Mouse (Mus musculus): Measurements from ENCODE around the gene Thra.

Thra gene

DNA sequence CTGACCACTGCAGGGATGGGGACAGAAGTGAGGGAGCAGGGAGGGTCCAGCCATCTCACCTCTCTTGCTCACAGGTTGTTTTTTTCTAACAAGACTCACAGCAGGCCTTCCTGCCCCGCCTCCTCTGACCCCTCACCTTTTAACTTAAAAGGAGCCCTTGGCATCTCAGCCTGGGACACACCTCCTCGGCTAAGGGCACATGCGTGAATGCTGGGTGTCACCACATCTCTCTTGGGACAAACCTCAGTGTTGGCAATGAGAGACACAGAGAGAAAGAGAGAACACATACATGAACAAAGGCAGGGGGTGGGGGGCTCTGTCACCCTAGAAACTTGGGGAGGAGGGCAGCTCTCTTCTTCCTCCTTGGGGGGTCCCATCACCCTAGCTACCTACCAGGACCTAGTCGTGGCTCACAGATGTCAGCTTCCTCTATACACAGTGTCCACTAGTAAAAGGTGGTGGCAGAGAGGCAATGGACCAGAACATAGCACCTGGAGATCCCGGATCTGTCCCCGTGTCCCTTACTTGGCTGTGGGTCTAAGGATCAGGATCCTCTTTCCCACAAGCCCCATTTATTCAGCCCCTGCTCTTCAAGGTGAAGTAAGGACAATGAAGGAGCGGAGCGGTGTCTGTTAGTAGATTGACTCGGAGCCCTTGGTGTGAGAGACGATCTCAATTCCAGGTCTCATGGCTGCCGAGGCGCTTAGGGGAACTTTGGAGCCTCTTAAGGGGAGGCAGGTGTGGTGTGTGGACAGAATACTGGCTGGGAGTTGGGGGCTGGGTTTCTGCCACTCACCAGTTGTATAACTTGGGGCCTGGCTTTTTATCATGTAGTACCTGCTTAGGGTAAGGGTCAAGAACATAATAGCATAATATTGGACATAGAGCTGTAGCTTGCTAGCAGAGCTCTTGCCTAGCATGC lies 5.8 kb downstream of the Thra start:
- no peak for DNase-seq (ENCODE audit: low read depth, low spot score)

DNA sequence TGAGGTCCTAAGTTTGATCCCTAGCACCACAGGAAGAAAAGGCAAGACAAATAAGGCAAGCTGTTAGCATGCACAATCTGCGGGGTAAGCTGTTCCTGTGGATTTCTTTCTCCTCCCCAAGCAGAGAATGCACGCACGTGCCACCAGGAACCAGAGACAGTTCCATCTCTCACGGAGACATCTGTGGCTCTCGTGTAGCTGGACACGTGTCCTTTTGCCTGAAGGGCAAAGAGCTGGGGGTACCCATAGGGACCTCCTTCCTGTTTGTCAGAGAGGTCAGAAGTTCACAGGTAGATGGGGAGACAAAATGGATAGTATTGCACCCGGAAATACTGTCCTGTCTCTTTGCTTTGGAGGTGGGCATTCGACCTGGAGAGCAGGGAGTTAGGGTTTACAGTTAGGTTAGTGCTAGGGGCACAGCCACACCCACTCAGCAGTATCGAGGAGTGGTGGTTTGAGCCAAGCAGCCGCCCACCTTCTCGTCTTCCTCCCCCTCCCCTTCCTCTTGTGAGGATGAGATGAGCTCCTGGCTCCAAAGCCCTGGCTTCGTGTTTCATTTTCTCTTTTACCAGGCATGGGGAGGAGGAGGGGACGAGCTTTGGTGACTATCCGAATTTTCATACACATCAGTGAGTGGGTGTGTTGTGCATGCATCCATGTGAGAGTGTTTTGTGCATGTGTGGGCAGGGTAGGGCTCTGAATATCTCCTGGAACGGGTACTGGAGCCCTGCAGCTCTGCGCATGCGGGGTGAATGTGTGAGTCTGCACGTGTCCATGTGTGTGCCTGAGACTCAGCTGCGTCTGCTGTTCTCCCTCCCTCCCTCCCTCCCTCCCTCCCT lies 6.6 kb downstream of the Thra start:
- DNase-seq (ENCODE audit: low read depth, low spot score), result no peak

DNA sequence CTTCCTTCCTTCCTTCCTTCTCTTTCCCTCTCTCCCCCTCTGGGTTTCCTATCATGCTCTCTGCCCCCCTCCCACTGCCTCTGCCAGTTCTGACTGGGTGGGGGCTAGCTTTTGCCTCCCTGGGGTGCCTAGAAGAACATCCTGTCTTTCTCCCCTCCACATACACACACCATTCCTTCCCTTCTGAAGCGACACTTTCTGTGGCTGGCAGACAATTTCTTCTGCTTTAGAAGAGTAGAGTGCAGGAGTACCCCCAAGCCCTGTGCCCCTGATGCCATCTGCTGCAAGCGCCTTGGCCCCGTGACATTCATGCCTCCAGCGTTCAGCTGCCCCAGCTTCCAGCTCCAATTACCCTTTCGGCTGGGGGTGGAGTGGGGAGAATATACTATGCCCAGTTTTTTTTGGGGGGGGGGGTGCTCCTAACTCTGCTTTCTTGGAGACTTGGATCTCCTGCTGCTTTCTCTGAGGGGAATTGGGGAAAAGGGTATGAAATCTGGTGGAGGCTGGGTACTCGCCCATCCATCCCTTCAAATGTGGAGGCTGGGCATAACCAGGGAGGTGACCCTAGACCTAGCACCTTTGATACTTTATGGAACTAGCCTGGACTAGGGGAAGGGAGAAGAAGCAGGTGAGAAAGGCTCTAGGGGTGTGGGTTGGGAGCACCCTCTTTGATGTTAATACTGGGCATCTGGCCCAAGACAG lies 7.5 kb downstream of the Thra start:
- no peak for DNase-seq (ENCODE audit: low read depth, low spot score)

DNA sequence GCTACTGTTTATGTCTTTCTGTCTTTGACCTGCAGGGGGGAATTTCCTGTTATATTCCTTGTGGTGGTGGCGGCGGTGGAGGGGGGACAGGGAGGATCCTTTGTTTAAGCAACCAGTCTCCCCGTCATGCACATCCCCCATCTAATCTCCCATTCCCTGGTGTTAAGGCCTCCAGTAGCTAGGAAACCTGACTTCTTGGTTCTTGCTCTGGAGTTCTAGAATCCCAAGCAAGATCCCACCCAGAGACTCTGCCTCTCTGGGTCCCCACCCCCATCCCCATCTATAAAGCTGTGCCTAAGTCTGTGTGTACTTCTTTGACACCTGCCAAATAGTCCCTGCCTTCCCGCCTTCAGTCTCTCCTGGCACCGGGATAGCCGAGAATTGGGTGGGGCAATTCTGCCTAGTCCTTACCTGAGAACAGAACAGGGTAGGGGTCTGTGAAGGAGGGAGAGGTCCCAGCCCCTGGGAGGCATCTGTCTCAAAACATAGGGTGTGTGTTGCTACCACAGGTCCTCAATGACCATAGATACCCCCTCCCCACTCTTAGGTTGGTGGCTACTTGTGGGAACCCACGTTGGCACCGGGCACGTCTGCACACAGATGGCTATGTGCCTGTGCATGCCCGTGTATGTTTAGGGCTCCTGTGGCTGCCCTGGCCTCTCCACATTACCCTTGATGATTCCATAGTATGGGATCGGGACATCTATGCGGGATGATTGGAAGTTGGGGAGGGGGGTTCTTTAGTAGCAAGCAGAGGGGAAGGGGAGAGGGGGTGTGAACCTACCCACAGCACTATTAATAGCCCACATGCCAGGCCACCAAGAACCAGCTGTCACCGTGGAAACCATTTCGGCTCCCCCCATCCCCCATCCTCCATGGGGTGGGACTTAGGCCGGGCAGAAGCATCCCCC lies 8.3 kb downstream of the Thra start:
- no peak for DNase-seq (ENCODE audit: low read depth, low spot score)

DNA sequence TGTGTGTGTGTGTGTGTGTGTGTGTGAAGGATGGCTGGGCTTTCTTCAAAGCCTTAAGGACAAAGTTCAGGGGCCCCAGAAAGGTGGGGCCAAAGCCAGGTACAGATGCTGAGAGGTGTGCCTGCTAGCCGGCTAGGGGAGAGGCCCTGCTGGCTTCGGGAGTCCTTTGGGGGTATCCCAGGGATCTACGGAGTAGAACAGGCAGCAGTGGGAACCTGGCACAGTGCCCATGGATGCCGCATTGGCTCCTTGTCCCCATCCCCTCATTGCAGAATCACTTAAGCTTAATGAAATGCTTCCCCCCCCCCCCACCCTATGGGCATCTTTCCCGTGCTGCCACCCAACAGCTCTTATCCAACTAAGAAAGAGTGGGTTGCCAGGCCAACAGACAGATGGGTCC lies 9.3 kb downstream of the Thra start:
- no peak for DNase-seq (ENCODE audit: low read depth, low spot score)

DNA sequence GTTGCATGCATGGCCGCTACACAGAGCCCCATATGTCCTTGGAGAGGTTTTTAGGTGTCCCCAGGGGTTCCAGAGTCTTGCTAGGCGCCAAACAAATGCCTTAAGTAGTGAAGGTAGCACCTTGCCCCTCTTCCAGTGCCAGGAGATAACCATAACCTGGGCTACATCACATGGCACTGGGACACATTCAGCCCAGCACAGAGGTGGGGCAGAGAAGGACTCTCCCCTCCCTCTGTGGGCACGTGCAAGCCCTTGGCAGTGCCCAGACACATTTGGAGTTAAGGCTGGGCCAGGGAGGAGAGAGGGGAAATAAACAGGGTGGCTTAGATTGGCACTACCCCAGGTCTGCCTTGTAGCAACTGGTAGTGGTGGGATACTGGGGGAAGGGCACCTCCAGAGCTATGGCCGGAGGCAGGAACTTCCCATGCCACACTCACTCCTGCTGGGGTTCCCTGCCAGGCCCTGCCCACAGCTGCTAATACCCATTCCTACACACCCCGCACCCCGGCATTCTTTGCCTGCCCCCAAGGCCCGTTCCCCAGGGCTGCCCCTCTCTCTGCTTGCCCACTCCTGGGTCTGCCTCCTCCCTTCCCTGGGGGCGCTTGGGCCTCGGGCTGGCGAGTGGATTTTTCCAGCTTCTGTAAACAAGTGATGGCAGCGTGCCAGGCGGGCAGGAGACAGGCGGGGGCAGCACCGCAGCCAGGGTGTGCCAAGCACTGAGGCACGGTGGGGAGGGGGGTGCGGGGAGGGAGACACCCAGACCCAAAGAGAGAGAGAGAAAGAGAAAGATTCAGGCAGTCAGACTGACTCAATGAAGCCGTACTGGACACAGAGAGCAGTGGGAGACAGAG lies 10.1 kb downstream of the Thra start:
- DNase-seq (ENCODE audit: low read depth, low spot score), result no peak

DNA sequence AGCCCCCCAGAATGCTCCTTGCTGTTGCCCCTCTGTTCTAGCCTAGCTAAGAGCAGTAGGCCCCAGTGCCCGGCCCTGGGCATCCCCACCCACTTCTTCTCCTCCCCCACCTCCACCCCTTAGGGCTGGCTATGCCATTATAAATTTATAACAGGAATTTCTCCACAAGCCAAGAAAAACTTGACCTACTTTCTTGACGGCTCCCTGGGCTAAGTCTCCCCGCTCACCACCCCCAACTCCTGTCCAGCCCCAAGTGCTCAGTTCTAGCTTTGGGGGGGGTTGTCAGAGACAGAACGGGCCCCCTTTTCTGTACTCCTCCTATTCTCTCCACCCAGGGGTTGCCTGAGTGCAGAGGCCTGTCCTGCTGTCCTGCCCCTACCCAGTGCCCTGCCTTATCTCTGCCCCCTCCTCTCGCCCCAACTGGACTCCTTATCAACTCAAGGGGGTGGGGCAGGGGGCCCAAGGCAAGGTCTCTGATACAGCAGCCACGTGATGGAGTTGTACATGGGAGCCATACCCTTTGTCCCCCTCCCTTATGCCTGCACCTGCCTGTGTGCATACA lies 10.9 kb downstream of the Thra start:
- no peak for DNase-seq (ENCODE audit: low read depth, low spot score)

DNA sequence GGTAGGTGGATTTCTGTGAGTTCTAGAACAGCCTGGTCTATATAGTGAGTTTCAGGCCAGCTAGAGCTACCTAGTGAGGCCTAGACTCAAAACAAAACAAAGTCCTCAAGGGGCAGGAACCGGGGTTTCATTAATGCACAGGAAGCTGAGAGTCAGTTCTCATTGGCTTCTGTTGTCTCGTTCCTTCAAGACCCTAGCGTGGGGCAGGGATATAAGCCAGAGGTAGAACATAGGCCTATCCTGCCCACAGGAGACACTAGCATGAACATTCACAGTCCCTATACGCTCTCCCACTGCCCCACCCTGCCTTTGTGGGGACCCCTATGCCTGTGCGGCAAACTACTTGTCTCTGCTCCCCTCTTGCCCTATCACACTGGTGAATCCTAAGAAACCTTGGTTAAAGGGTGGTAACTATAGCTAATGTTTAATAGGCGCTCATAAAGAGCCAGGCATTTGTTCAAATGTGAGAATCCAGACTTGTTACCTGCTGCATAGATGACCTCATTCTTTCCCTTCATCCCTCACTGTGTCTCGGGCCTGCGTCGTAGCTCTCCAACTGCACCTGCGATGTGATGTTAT lies 12.2 kb downstream of the Thra start:
- DNase-seq (ENCODE audit: low read depth, low spot score), result no peak

DNA sequence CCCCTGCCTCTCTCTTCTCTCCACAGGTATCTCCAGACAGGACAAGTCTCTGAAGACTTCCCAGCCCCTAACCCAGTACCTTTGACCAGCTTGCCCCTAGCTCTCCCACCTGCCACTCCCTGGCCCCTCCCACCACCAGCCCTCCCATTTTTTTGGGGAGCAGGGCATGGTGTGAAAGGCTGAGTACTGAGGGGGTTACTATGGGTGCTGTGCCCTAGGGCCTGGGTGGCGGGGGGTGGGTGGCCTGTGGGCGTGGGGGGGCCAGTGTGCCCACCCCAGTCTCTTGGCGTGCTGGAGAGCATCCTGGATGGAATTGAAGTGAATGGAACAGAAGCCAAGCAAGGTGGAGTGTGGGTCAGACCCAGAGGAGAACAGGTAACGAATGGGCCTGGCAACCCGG lies 12.8 kb downstream of the Thra start:
- no peak for DNase-seq (ENCODE audit: low read depth, low spot score)

DNA sequence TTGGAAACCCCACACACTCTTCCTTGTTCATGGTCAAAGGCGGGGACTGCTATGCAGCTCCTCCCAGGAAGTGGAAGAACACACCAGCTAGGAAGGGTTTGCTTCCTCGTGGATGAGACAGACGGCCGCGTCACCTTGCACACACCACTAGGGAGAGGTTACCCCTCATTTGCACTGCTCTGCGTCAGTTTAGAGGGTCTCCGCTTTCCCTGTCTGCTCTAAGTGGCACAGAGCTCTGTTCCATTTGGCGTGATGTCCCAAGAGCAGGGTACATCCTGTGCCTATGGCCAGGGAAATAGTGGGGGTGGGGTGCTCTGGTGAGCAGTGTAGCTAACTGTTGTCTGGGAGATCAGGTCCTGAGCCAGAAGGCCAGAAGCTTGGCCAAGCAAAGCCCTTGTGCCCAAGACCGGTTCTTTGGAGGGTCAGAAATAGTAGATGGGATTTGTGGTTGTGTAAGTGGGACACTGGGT lies 13.7 kb downstream of the Thra start:
- no peak for DNase-seq (ENCODE audit: low read depth, low spot score)

DNA sequence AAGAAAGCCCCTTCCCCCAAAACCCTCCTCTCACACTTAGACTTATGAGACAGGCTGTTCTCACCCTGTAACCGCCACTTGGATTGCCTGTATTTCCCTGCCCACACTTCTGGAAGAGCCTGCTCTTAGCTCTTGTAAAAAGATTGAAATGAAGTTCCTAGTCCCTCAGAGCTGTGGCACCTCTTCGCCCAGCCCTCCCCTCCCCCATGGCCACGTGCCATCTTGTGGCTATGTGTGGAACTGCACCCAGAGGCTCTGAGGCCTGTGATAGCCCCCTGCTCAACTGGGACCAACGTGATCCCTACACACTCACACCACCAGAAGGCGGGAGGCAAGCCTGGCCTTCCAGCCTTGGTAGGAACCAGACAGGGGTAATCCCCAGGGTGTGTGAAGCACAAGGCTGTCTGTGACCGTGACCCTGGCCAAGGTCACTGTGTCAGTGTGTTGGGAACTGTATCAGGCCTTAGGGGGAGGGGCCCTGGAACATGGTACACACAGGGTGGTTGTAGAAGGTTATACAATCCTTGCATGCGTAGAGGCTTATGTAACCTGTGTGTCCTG lies 14.3 kb downstream of the Thra start:
- DNase-seq (ENCODE audit: low read depth, low spot score), result no peak

DNA sequence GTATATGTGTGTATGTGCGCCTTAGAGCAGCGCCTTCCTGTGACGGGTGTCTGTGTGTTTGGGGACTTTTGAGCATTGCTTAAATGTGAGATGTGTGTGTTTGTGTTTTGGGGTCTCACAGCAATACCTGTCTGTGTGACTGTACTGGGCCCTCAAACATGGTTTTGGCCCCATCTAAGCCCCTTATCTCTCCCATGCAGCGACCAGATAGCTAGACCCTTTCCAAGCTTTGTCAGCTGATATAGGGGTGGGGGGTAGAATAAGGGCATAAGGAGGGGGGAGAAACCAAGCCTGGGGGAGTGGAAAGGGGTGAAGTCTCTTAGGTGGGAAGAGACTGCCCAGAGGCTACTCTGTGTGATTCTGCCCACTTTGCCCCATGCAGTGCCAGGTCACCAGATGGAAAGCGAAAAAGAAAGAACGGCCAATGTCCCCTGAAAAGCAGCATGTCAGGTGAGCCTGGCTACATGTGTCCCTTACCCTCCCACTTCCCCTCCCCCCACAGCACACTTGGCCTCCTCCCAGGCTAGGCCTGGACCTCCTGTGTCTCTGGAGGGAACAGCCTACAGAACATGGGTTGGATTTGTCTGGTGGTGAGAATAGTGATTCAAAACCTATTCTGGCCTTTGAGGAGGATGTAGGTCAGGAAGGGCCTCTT lies 15.4 kb downstream of the Thra start:
- DNase-seq (ENCODE audit: low read depth, low spot score), result no peak

DNA sequence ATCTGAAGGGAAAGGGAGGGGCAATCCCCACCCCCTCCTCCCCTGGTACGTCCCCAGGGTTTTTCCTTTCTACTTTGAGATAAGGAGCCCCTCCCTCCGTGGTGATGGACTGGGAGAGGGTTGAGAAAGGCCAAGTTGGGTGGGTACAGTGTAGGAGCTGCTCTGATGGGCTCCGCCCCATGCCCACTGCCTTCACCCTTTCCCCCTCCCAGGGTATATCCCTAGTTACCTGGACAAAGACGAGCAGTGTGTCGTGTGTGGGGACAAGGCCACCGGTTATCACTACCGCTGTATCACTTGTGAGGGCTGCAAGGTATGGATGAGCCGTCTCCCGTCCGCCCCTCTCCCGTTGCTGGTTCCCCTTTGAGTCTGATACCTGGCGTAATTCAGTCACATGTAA lies 16.3 kb downstream of the Thra start:
- no peak for DNase-seq (ENCODE audit: low read depth, low spot score)

DNA sequence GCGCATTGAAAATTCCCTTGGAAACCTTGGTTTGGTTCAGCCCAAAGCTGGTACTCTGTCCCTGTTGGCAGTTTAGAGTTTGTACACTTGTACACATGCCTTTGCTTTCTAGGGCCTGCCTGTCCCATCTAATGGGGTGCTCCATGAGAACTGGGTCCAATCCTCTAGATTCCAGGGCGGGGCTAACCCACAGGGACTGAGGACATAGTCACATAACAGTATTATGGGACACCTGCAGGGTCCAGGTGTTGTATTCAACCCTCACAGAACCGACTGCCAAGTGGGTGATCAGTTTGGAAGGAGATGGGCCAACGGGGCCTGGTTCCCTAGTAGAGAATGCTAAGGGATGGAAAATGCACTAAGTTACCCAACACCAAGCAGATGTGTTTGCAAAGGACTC lies 21.5 kb downstream of the Thra start:
- DNase-seq (ENCODE audit: low read depth, low spot score), result no peak

DNA sequence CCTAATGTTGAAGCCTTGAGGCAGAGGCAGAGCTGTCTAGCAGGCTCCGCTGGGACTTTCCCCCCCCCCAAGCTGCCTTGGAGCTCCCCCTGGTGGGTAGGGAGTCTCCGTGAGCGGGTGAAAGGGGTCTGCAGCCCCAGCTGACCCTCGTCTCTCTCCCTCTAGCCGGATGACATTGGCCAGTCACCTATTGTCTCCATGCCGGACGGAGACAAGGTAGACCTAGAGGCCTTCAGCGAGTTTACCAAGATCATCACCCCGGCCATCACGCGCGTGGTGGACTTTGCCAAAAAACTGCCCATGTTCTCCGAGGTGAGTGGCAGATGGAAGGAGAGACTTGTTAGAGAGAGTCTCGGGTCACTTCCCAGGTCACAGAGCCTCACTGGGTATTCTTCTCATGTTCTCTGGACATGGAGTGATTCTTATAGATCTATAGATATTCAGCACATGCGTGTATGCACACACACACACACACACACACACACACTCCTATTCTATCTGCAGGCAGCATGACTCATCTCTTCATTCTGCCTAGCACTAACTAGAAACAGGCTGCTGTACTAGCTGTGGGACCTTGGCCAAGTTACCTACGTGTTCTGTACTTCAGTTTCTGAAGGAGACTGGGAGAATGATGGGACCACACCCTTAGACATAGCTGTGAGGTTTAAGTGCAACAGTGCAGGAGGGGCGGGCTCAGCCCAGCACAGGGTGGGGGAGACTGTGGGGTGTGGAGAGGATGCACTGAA lies 22.5 kb downstream of the Thra start:
- DNase-seq (ENCODE audit: low read depth, low spot score), result no peak

DNA sequence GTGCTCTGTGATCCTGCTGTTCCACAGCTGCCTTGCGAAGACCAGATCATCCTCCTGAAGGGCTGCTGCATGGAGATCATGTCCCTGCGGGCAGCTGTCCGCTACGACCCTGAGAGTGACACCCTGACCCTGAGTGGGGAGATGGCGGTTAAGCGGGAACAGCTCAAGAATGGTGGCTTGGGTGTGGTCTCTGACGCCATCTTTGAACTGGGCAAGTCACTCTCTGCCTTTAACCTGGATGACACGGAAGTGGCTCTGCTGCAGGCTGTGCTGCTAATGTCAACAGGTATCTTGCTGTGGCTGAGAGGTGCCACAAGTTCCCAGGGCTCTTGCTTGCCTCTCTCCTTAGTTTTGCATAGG lies 23.0 kb downstream of the Thra start:
- no peak for DNase-seq (ENCODE audit: low read depth, low spot score)

DNA sequence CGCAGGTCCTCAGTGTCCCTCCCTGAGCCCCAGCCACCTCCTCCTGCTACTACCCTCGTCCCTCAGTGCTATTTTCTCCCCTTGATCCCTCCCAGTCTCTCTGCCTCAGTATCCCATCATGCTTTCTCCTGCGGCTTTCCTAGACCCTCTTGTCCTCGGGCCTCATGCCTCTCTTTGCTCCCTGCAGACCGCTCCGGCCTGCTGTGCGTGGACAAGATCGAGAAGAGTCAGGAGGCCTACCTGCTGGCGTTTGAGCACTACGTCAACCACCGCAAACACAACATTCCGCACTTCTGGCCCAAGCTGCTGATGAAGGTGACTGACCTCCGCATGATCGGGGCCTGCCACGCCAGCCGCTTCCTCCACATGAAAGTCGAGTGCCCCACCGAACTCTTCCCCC lies 23.7 kb downstream of the Thra start:
- no peak for DNase-seq (ENCODE audit: low read depth, low spot score)

DNA sequence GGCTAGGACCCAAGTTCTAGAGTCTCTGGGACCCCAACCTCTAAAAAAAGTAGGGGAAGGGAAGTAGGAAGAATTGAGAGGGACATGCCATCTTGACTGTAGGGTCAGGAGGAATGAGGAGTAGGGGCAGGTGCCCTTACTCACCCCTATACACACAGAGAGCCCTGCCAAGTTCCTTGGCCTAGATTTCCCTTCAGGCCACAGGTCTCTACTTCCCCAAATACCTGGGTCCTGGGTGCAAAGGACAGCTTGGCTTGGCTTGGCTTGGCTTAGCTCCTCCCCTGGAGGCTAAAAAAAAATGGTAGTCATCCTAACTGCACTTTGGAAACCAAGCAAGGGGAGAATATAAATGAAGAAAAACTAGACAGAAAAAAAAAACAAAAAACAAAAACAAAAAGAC lies 24.3 kb downstream of the Thra start:
- no peak for DNase-seq (ENCODE audit: low read depth, low spot score)
